Mouse (Mus musculus): ENCODE results near the gene Mpnd. TPM values are rescaled to one million over a fixed set of nuclear protein-coding genes. Genes with fewer than 3 reads are reported as not detected.
"Not testable (repeated sequence)": the region's sequence is repeated elsewhere in the genome, so short reads cannot be mapped to it uniquely, and the experiment has no call there.

The Mpnd gene
- polyA plus RNA-seq, 1 experiment from 2014 or later: 29.1 TPM

DNA sequence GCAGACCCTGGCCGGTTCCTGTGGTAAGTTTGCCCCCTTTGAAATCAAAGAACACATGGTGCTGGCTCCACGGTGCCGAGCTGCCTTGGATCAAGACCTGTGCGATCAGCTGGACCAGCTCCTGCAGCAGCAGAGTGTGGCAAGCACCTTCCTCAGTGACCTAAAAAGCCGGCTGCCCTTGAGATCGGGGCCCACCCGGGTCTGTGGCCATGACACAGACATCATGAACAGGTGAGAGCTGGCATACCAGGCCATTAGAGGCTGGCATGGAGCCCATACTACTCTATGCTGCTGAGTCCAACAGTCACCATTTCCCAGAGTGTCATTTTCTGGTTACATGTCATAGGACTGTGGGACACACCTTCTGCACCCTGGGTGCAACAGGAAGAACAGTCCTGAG lies 56.6 kb downstream of the Mpnd start:
- H3K27me3 ChIP-seq (replicated peaks): no peaks in the 10 kb centered on the region
- 91% methylated on average over 7 of the region's 7 CpGs for WGBS (ENCODE audit: insufficient replicate concordance)
- peaks cover 13% of the 10 kb centered on the region for H3K4me1 ChIP-seq
- no peak overlapping the region for H3K4me3 ChIP-seq
- no peak overlapping the region for H3K4me2 ChIP-seq
- no peak overlapping the region for H3K9ac ChIP-seq
- H3K9me3 ChIP-seq (replicated peaks): no peaks in the 10 kb centered on the region
- H3K27ac ChIP-seq: no peak overlapping the region
- no peak for ATAC-seq
- H3K36me3 ChIP-seq: peaks cover 100% of the 10 kb centered on the region

DNA sequence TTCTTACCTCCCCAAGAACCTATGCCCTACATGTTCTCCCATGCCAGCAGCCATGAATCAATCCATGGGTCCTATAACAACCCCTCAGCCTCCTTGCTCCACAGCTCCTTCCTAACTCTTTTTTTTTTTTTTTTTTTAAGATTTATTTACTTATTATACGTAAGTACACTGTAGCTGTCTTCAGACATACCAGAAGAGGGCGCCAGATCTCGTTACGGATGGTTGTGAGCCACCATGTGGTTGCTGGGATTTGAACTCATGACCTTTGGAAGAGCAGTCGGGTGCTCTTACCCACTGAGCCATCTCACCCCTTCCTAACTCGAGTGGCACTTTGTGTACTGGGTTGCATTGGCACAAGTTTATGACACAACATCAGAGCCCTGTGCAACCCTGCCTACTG lies 60.2 kb downstream of the Mpnd start:
- not testable (repeated sequence) for H3K4me3 ChIP-seq; H3K4me2 ChIP-seq; H3K9me3 ChIP-seq (replicated peaks); H3K27me3 ChIP-seq (replicated peaks); H3K9ac ChIP-seq; H3K27ac ChIP-seq; ATAC-seq
- peaks cover 100% of the 10 kb centered on the region for H3K36me3 ChIP-seq
- peaks cover 13% of the 10 kb centered on the region for H3K4me1 ChIP-seq
- WGBS (ENCODE audit: insufficient replicate concordance): 78% methylated on average over 6 of the region's 6 CpGs

Other genes starting within 250 kb of the Mpnd start
- 3.0 and 3.3 TPM in 2 replicates for gene Zfp119a, start 126.8 kb upstream of the Mpnd start, polyA plus RNA-seq (2016; fragmentation: Nextera tagmentation; extraction: Ambion mirVana)
- 8.3 and 9.8 TPM in 2 replicates for gene Zfp959, start 113.6 kb upstream of the Mpnd start, polyA plus RNA-seq (2016; fragmentation: Nextera tagmentation; extraction: Ambion mirVana)
- gene Zfp119b, start 56.2 kb upstream of the Mpnd start, polyA plus RNA-seq (2016; fragmentation: Nextera tagmentation; extraction: Ambion mirVana): 1.8 and 2.5 TPM in 2 replicates
- gene Ebi3, start 53.1 kb upstream of the Mpnd start, polyA plus RNA-seq (2016; fragmentation: Nextera tagmentation; extraction: Ambion mirVana): 4.5 and 5.4 TPM in 2 replicates
- gene Yju2, start 46.6 kb upstream of the Mpnd start, polyA plus RNA-seq (2016; fragmentation: Nextera tagmentation; extraction: Ambion mirVana): 14.6 and 15.6 TPM in 2 replicates
- 0.81 and 0.95 TPM in 2 replicates for gene Shd, start 35.2 kb upstream of the Mpnd start, polyA plus RNA-seq (2016; fragmentation: Nextera tagmentation; extraction: Ambion mirVana)
- gene Fsd1, start 19.2 kb upstream of the Mpnd start, polyA plus RNA-seq (2016; fragmentation: Nextera tagmentation; extraction: Ambion mirVana): 1.7 and 2.3 TPM in 2 replicates
- 1.8 and 2.1 TPM in 2 replicates for gene Stap2, start 127 bp upstream of the Mpnd start, polyA plus RNA-seq (2016; fragmentation: Nextera tagmentation; extraction: Ambion mirVana)
- gene Sh3gl1, start 30.9 kb downstream of the Mpnd start, polyA plus RNA-seq (2016; fragmentation: Nextera tagmentation; extraction: Ambion mirVana): 66.4 and 67.9 TPM in 2 replicates
- 34.3 and 37.6 TPM in 2 replicates for gene Chaf1a, start 34.7 kb downstream of the Mpnd start, polyA plus RNA-seq (2016; fragmentation: Nextera tagmentation; extraction: Ambion mirVana)
- gene Ubxn6, start 69.3 kb downstream of the Mpnd start, polyA plus RNA-seq (2016; fragmentation: Nextera tagmentation; extraction: Ambion mirVana): 15.8 and 17.9 TPM in 2 replicates
- gene Hdgfl2, start 73.9 kb downstream of the Mpnd start, polyA plus RNA-seq (2016; fragmentation: Nextera tagmentation; extraction: Ambion mirVana): 86.7 and 89.4 TPM in 2 replicates
- gene Plin4, start 104.1 kb downstream of the Mpnd start, polyA plus RNA-seq (2016; fragmentation: Nextera tagmentation; extraction: Ambion mirVana): 0.05 and 0.06 TPM in 2 replicates
- gene Plin5, start 111.9 kb downstream of the Mpnd start, polyA plus RNA-seq (2016; fragmentation: Nextera tagmentation; extraction: Ambion mirVana): 0.25 and 0.38 TPM in 2 replicates
- gene Lrg1, start 116.3 kb downstream of the Mpnd start, polyA plus RNA-seq (2016; fragmentation: Nextera tagmentation; extraction: Ambion mirVana): 0.27 and 0.48 TPM in 2 replicates
- gene Sema6b, start 134.6 kb downstream of the Mpnd start, polyA plus RNA-seq (2016; fragmentation: Nextera tagmentation; extraction: Ambion mirVana): 1.5 and 1.7 TPM in 2 replicates
- 3.7 TPM in 2 replicates for gene Tnfaip8l1, start 156.8 kb downstream of the Mpnd start, polyA plus RNA-seq (2016; fragmentation: Nextera tagmentation; extraction: Ambion mirVana)
- gene Mydgf, start 178.2 kb downstream of the Mpnd start, polyA plus RNA-seq (2016; fragmentation: Nextera tagmentation; extraction: Ambion mirVana): 66.2 and 71.0 TPM in 2 replicates
- gene Dpp9, start 213.2 kb downstream of the Mpnd start, polyA plus RNA-seq (2016; fragmentation: Nextera tagmentation; extraction: Ambion mirVana): 27.1 and 28.5 TPM in 2 replicates

All from liver, embryonic 12.5 days (tissue).